Mouse (Mus musculus) lung, adult 2 months (tissue): ENCODE measurements around the gene 1700016K19Rik. TPM values are rescaled to one million over a fixed set of nuclear protein-coding genes. Genes with fewer than 3 reads are reported as not detected.

Source experiments
- DNase-seq: peaks from one replicate; pipeline ENCODE4 v3.0.0; 2022
- H3K4me1 ChIP-seq: fragments of 200-500 bp; 2 replicates; pipeline ENCODE4 v1.6.1; 2011; ENCODE audit warnings: low read length; ENCODE audit not compliant: control insufficient read depth, insufficient read depth
- H3K4me3 ChIP-seq: fragments of 200-500 bp; replicated peaks from 2 replicates; pipeline ENCODE3; 2011; ENCODE audit warnings: low read depth, mild to moderate bottlenecking, control low read depth, low read length; ENCODE audit errors: extremely low read depth
- CTCF ChIP-seq: fragments of 200-500 bp; IDR thresholded peaks from 2 replicates; pipeline ENCODE4 v1.5.1; 2011; ENCODE audit warnings: mild to moderate bottlenecking, low read length, control low read depth; ENCODE audit not compliant: insufficient read depth
- POLR2A ChIP-seq: fragments of 200-500 bp; IDR thresholded peaks from 2 replicates; pipeline ENCODE4 v1.6.1; 2011; ENCODE audit warnings: low read depth, mild to moderate bottlenecking, control low read depth, low read length, borderline replicate concordance; ENCODE audit errors: extremely low read depth
- WGBS: fragments of 180-500 bp; shearing (Covaris S2); methylation state at CpG from one replicate; pipeline ENCODE4 v1.1.7; 2018; 5-methylcytosine and 5-hydroxymethylcytosine counted together
- polyA plus RNA-seq: library from polyadenylated mRNA; depleted of rRNA; stranded (reverse); fragments of >200 nt; gene quantifications from 2 replicates; pipeline ENCODE4 v1.2.3, GENCODE M21; 2012

1700016K19Rik gene
- polyA plus RNA-seq, 1 experiment: 14.8 TPM

GRCm38 (mm10) chr11:76008162-76008561 lies 8.4 kb downstream of the 1700016K19Rik start:
- Histone ChIP-seq H3K4me1 (no peaks in the 10 kb centered on the region), H3K4me3 (no peak overlapping the region)
- TF ChIP-seq CTCF (no peak), POLR2A (no peak)
- DNase-seq: no peak
- 90% methylated on average over 2 of the region's 2 CpGs for WGBS

GRCm38 (mm10) chr11:76009101-76009500 lies 9.4 kb downstream of the 1700016K19Rik start:
- Histone ChIP-seq H3K4me1 (no peaks in the 10 kb centered on the region), H3K4me3 (no peak overlapping the region)
- TF ChIP-seq CTCF (no peak), POLR2A (no peak)
- 71% methylated on average over 6 of the region's 6 CpGs for WGBS
- DNase-seq: no peak

- no peak for DNase-seq
- Histone ChIP-seq H3K4me1 (no peaks in the 10 kb centered on the region), H3K4me3 (no peak overlapping the region)
- TF ChIP-seq POLR2A (no peak), CTCF (no peak)
- 68% methylated on average over 9 of the region's 9 CpGs for WGBS
These were observed 11.3 kb downstream of the 1700016K19Rik start for GRCm38 (mm10) chr11:76010838-76011624.

GRCm38 (mm10) chr11:76015251-76015650 lies 15.5 kb downstream of the 1700016K19Rik start:
- TF ChIP-seq POLR2A (no peak), CTCF (no peak)
- Histone ChIP-seq H3K4me1 (no peaks in the 10 kb centered on the region), H3K4me3 (no peak overlapping the region)
- DNase-seq: no peak
- 75% methylated on average over 6 of the region's 6 CpGs for WGBS

- no peaks in the 10 kb centered on the region for H3K4me1 ChIP-seq
- WGBS: 61% methylated on average over 4 of the region's 4 CpGs
- DNase-seq: no peak
- TF ChIP-seq CTCF: no peak
- TF ChIP-seq POLR2A: no peak
- no peak overlapping the region for H3K4me3 ChIP-seq
These were observed 16.1 kb downstream of the 1700016K19Rik start for GRCm38 (mm10) chr11:76015814-76016213.

- Histone ChIP-seq H3K4me1 (no peaks in the 10 kb centered on the region), H3K4me3 (no peak overlapping the region)
- no peak for DNase-seq
- TF ChIP-seq POLR2A (no peak), CTCF (no peak)
- 81% methylated on average over 4 of the region's 4 CpGs for WGBS
These were observed 20.2 kb downstream of the 1700016K19Rik start for GRCm38 (mm10) chr11:76019879-76020278.

- H3K4me3 ChIP-seq: no peak overlapping the region
- no peak for TF ChIP-seq CTCF
- no peak for TF ChIP-seq POLR2A
- H3K4me1 ChIP-seq: no peaks in the 10 kb centered on the region
- 68% methylated on average over 9 of the region's 9 CpGs for WGBS
- DNase-seq: no peak
These were observed 21.2 kb downstream of the 1700016K19Rik start for GRCm38 (mm10) chr11:76020916-76021315.

GRCm38 (mm10) chr11:76025080-76025583 lies 25.4 kb downstream of the 1700016K19Rik start:
- 62% methylated on average over 7 of the region's 7 CpGs for WGBS
- H3K4me1 ChIP-seq: no peaks in the 10 kb centered on the region
- no peak overlapping the region for H3K4me3 ChIP-seq
- no peak for DNase-seq
- TF ChIP-seq POLR2A (no peak), CTCF (no peak)

GRCm38 (mm10) chr11:76026527-76027138 lies 26.9 kb downstream of the 1700016K19Rik start:
- 8% methylated on average over 14 of the region's 14 CpGs for WGBS
- Histone ChIP-seq H3K4me1 (no peaks in the 10 kb centered on the region), H3K4me3 (peak overlapping the region; percentile 74)
- TF ChIP-seq POLR2A (no peak), CTCF (no peak)
- DNase-seq: no peak
